Mouse (Mus musculus): ENCODE data around the gene Miga2.

- no peak for TF ChIP-seq CTCF (IDR thresholded peaks at IDR 0.05)
- no peak for TF ChIP-seq EP300 (IDR thresholded peaks at IDR 0.05)
These were observed 40.9 kb upstream of the Miga2 start for GRCm38 (mm10) chr2:30323111-30323510.
